Mouse (Mus musculus) C2C12 (cell line): ENCODE data around the gene Rnpepl1. TPM values are rescaled to one million over a fixed set of nuclear protein-coding genes. Genes with fewer than 3 reads are reported as not detected.
"Not testable (repeated sequence)": the region's sequence is repeated elsewhere in the genome, so short reads cannot be mapped to it uniquely, and the experiment has no call there.

Experiments used
- H3K27me3 ChIP-seq: one replicate; pipeline ENCODE4 v1.6.1; 2011; ENCODE audit not compliant: control insufficient read depth, insufficient read depth, insufficient read length
- H3K36me3 ChIP-seq: one replicate; pipeline ENCODE4 v1.6.1; 2011; ENCODE audit not compliant: control insufficient read depth, insufficient read depth
- H3K4me3 ChIP-seq: one replicate; pipeline ENCODE4 v1.5.1; 2011; ENCODE audit warnings: mild to moderate bottlenecking, control low read depth; ENCODE audit not compliant: poor library complexity, insufficient read depth, severe bottlenecking
- H3K79me2 ChIP-seq: one replicate; pipeline ENCODE4 v1.6.1; 2011; ENCODE audit not compliant: control insufficient read depth, insufficient read depth
- H3K79me3 ChIP-seq: one replicate; pipeline ENCODE4 v1.6.1; 2011; ENCODE audit warnings: low read depth, control low read depth
- H3ac ChIP-seq: one replicate; pipeline ENCODE3; 2011; ENCODE audit warnings: low read depth; ENCODE audit not compliant: control insufficient read depth, insufficient read length
- CEBPB ChIP-seq: IDR thresholded peaks from one replicate; pipeline ENCODE4 v1.6.1; 2011; ENCODE audit warnings: low read depth, mild to moderate bottlenecking, control low read depth, moderate library complexity
- CTCF ChIP-seq: IDR thresholded peaks from one replicate; pipeline ENCODE4 v1.5.1; 2011; ENCODE audit not compliant: control insufficient read depth, insufficient read depth, insufficient read length
- FOSL1 ChIP-seq: IDR thresholded peaks from one replicate; pipeline ENCODE4 v1.8.0; 2011; ENCODE audit warnings: mild to moderate bottlenecking, low read length; ENCODE audit not compliant: poor library complexity, insufficient read depth, severe bottlenecking
- MAX ChIP-seq: IDR thresholded peaks from one replicate; pipeline ENCODE4 v1.6.1; 2011; ENCODE audit warnings: mild to moderate bottlenecking, control low read depth
- MYOD1 ChIP-seq: IDR thresholded peaks from one replicate; pipeline ENCODE4 v1.6.1; 2011; ENCODE audit warnings: low read depth; ENCODE audit not compliant: control insufficient read depth, insufficient read length
- MYOG ChIP-seq: IDR thresholded peaks from one replicate; pipeline ENCODE4 v1.6.1; 2011; ENCODE audit not compliant: control insufficient read depth, insufficient read length; ENCODE audit errors: extremely low read depth
- USF1 ChIP-seq: IDR thresholded peaks from one replicate; pipeline ENCODE4 v1.6.1; 2011; ENCODE audit warnings: low read depth, mild to moderate bottlenecking, control low read depth, moderate library complexity
- polyA plus RNA-seq: library from polyadenylated mRNA; unstranded; fragments of >200 nt; fragmentation: generic; extraction: Trizol; gene quantifications from one replicate; pipeline ENCODE4 v1.2.1, GENCODE M21; 2012; ENCODE audit warnings: missing spikeins

The Rnpepl1 gene
- polyA plus RNA-seq, 1 experiment, result 29.9 TPM

- Histone ChIP-seq H3K79me2 (no peaks in the 10 kb centered on the region), H3ac (no peak overlapping the region), H3K79me3 (no peaks in the 10 kb centered on the region), H3K27me3 (no peaks in the 10 kb centered on the region), H3K4me3 (no peak overlapping the region), H3K36me3 (no peaks in the 10 kb centered on the region)
- TF ChIP-seq FOSL1, result no peak
- TF ChIP-seq CEBPB, result no peak
- TF ChIP-seq MAX, result no peak
- no peak for TF ChIP-seq MYOD1
- TF ChIP-seq USF1, result no peak
- no peak for TF ChIP-seq CTCF
- no peak for TF ChIP-seq MYOG
These were observed 37.4 kb downstream of the Rnpepl1 start for GRCm38 (mm10) chr1:92947966-92948365.

GRCm38 (mm10) chr1:92949426-92949825, 38.8 kb downstream of the Rnpepl1 start:
- no peak for TF ChIP-seq MYOD1
- no peak for TF ChIP-seq USF1
- no peak for TF ChIP-seq CEBPB
- TF ChIP-seq MYOG, result no peak
- TF ChIP-seq FOSL1, result no peak
- no peak for TF ChIP-seq MAX
- TF ChIP-seq CTCF, result no peak
- Histone ChIP-seq H3K79me3 (no peaks in the 10 kb centered on the region), H3K27me3 (no peaks in the 10 kb centered on the region), H3K79me2 (no peaks in the 10 kb centered on the region), H3K36me3 (no peaks in the 10 kb centered on the region), H3K4me3 (no peak overlapping the region), H3ac (no peak overlapping the region)

GRCm38 (mm10) chr1:92950607-92951006, 40.0 kb downstream of the Rnpepl1 start, which contains the start of gene Gpr35:
Gene Gpr35 (plus strand): TSS chr1:92950865.
- no peak within 1 kb of the TSS for H3K4me3 ChIP-seq
- TF ChIP-seq MAX (no peak), CTCF (no peak), USF1 (no peak), FOSL1 (no peak), CEBPB (no peak), MYOD1 (no peak), MYOG (no peak)
- no peaks in the 10 kb centered on the region for H3K27me3 ChIP-seq
- no peaks in the 10 kb centered on the region for H3K36me3 ChIP-seq
- no peaks in the 10 kb centered on the region for H3K79me2 ChIP-seq
- H3ac ChIP-seq, result no peak within 1 kb of the TSS
- no peaks in the 10 kb centered on the region for H3K79me3 ChIP-seq

- no peak for TF ChIP-seq MYOD1
- TF ChIP-seq MYOG, result no peak
- no peak for TF ChIP-seq CEBPB
- TF ChIP-seq MAX, result no peak
- TF ChIP-seq FOSL1, result no peak
- no peak for TF ChIP-seq CTCF
- TF ChIP-seq USF1, result no peak
- H3ac ChIP-seq, result no peak overlapping the region
- H3K4me3 ChIP-seq, result no peak overlapping the region
- H3K27me3 ChIP-seq, result peaks cover 5% of the 10 kb centered on the region
- H3K79me3 ChIP-seq, result no peaks in the 10 kb centered on the region
- no peaks in the 10 kb centered on the region for H3K79me2 ChIP-seq
- H3K36me3 ChIP-seq, result no peaks in the 10 kb centered on the region
These were observed 43.1 kb downstream of the Rnpepl1 start for GRCm38 (mm10) chr1:92953641-92954040.

- not testable (repeated sequence) for H3K79me2 ChIP-seq, H3K36me3 ChIP-seq, H3K79me3 ChIP-seq, H3ac ChIP-seq, H3K4me3 ChIP-seq
- H3K27me3 ChIP-seq, result peaks cover 11% of the 10 kb centered on the region
These were observed 46.2 kb downstream of the Rnpepl1 start for GRCm38 (mm10) chr1:92956571-92957335.

- Histone ChIP-seq H3K36me3 (no peaks in the 10 kb centered on the region), H3K79me3 (no peaks in the 10 kb centered on the region), H3K79me2 (no peaks in the 10 kb centered on the region), H3K4me3 (no peak overlapping the region), H3K27me3 (peaks cover 27% of the 10 kb centered on the region), H3ac (no peak overlapping the region)
- TF ChIP-seq MYOG (no peak), FOSL1 (no peak), MAX (no peak), CEBPB (no peak), CTCF (no peak), MYOD1 (no peak), USF1 (no peak)
These were observed 48.4 kb downstream of the Rnpepl1 start for GRCm38 (mm10) chr1:92958999-92959398.

- not testable (repeated sequence) for H3K4me3 ChIP-seq, H3K79me3 ChIP-seq, H3K27me3 ChIP-seq, H3K36me3 ChIP-seq, H3ac ChIP-seq, H3K79me2 ChIP-seq
These were observed 60.2 kb downstream of the Rnpepl1 start for GRCm38 (mm10) chr1:92970791-92971190.
